Mouse (Mus musculus) kidney, embryonic 14.5 days (tissue): ENCODE measurements at regions not wholly inside any gene's neighbourhood (a gene's known extent, or its start where the extent isn't known, plus 50 kb on each side); places are given as distances from the start of the nearest gene placed in this dataset.

ENCODE experiments used
- ATAC-seq: fragments of 200-750 bp; cut with Nextera tagmentation; 2 replicates; pipeline ENCODE4 v1.8.0; 2017; ENCODE audit warnings: moderate number of reproducible peaks, mild to moderate bottlenecking, moderate TSS enrichment, moderate library complexity; ENCODE audit not compliant: low FRiP score, low TSS enrichment
- H3K27ac ChIP-seq: fragments of 300-500 bp; sonication (generic); 2 replicates; pipeline ENCODE4 v1.5.1; 2014; ENCODE audit warnings: low read depth, mild to moderate bottlenecking, low read length, moderate library complexity, mixed read lengths
- H3K27me3 ChIP-seq: fragments of 300-500 bp; sonication (generic); 2 replicates; pipeline ENCODE4 v1.6.1; 2014; ENCODE audit warnings: mild to moderate bottlenecking, low read length; ENCODE audit not compliant: control insufficient read depth, insufficient read depth
- H3K36me3 ChIP-seq: fragments of 300-500 bp; sonication (generic); 2 replicates; pipeline ENCODE4 v1.6.1; 2014; ENCODE audit warnings: low read length, mixed read lengths; ENCODE audit not compliant: control insufficient read depth, insufficient read depth
- H3K4me1 ChIP-seq: fragments of 300-500 bp; sonication (generic); 2 replicates; pipeline ENCODE4 v1.6.1; 2014; ENCODE audit warnings: low read length, mixed read lengths; ENCODE audit not compliant: control insufficient read depth, insufficient read depth
- H3K4me2 ChIP-seq: fragments of 300-500 bp; sonication (generic); replicated peaks from 2 replicates; pipeline ENCODE4 v1.6.1; 2014; ENCODE audit warnings: low read depth, mild to moderate bottlenecking, low read length
- H3K4me3 ChIP-seq: fragments of 300-500 bp; sonication (generic); 2 replicates; pipeline ENCODE4 v1.5.1; 2014; ENCODE audit warnings: mild to moderate bottlenecking, low read length
- H3K9ac ChIP-seq: fragments of 300-500 bp; sonication (generic); 2 replicates; pipeline ENCODE4 v1.6.1; 2014; ENCODE audit warnings: low read depth, mild to moderate bottlenecking, low read length, moderate library complexity
- H3K9me3 ChIP-seq: fragments of 300-500 bp; sonication (generic); 2 replicates; pipeline ENCODE4 v1.6.1; 2016; ENCODE audit warnings: low read length; ENCODE audit not compliant: control insufficient read depth
- WGBS: fragments of 180-500 bp; shearing (Covaris S2); extraction: QIAGEN DNeasy Blood & Tissue Kit; methylation state at CpG from one replicate; pipeline ENCODE4 v1.1.7; 2014; 5-methylcytosine and 5-hydroxymethylcytosine counted together

DNA sequence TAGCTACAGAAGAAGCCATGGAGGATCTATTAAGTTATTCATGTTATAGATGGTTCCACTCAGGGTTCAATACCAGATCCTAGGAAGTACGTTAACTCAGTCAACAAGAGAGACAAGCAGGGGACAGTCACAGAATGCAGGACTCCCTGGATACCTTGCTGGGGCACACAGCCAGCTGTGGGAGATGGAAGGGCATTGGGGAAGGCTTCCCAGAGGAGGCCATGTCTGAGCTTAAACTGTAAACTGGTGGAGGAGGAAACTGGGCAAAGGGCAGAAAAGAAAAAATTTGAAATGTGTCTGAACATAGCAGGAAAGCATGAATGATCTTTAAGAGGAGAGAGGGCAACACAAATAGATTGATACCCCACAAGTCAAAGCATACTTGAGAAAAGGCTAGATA, 229.5 kb downstream of the Emx2 start:
- WGBS, result 73% methylated on average over 1 of the region's 1 CpGs
- Histone ChIP-seq H3K4me1 (peaks cover 20% of the 10 kb centered on the region), H3K9me3 (no peaks in the 10 kb centered on the region), H3K36me3 (no peaks in the 10 kb centered on the region), H3K4me2 (no peak overlapping the region), H3K27ac (peak overlapping the region; percentile 57; the same call in 1 of the 2 replicates), H3K4me3 (no peak overlapping the region), H3K27me3 (no peaks in the 10 kb centered on the region), H3K9ac (no peak overlapping the region)
- no peak for ATAC-seq

- no peak overlapping the region for H3K9ac ChIP-seq
- H3K4me2 ChIP-seq, result no peak overlapping the region
- WGBS, result 28% methylated on average over 15 of the region's 15 CpGs
- H3K4me3 ChIP-seq, result no peak overlapping the region
- H3K27me3 ChIP-seq, result no peaks in the 10 kb centered on the region
- H3K27ac ChIP-seq, result no peak overlapping the region
- H3K9me3 ChIP-seq, result no peaks in the 10 kb centered on the region
- H3K4me1 ChIP-seq, result peaks cover 16% of the 10 kb centered on the region
- ATAC-seq, result no peak
- H3K36me3 ChIP-seq, result no peaks in the 10 kb centered on the region
Observed at GRCm38 (mm10) chr19:59691541-59692096, 233.4 kb downstream of the Emx2 start.

GRCm38 (mm10) chr19:59697628-59698027, 239.5 kb downstream of the Emx2 start:
- H3K4me2 ChIP-seq, result no peak overlapping the region
- H3K27me3 ChIP-seq, result no peaks in the 10 kb centered on the region
- peak; percentile 80 for ATAC-seq
- no peaks in the 10 kb centered on the region for H3K36me3 ChIP-seq
- 45% methylated on average over 5 of the region's 5 CpGs for WGBS
- no peak overlapping the region for H3K4me3 ChIP-seq
- H3K27ac ChIP-seq, result no peak overlapping the region; the same call in 1 of the 2 replicates
- H3K9me3 ChIP-seq, result no peaks in the 10 kb centered on the region
- H3K9ac ChIP-seq, result no peak overlapping the region
- no peaks in the 10 kb centered on the region; the same call in 1 of the 2 replicates for H3K4me1 ChIP-seq

DNA sequence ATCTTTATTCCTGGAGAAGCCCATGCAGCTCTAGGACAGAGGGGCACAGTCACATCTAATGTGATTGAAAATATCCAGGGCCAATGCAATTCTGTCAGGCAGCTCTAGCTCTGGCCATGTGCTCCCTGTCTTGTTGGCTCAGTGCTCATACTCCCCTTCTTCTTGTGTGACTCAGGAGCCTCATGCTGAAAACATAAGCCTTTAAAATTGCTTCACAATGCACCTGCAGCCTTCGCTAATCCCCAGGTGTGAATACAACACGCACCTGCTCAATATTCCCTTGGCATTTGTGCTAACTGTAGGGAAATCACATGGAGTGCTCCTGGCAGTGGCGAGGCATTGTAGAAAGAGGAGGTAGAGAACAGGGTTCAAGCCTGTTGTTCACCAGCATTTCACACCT, 242.0 kb downstream of the Emx2 start:
- Histone ChIP-seq H3K27me3 (no peaks in the 10 kb centered on the region), H3K4me3 (no peak overlapping the region), H3K4me1 (no peaks in the 10 kb centered on the region), H3K4me2 (no peak overlapping the region), H3K9ac (no peak overlapping the region), H3K36me3 (no peaks in the 10 kb centered on the region), H3K27ac (no peak overlapping the region), H3K9me3 (no peaks in the 10 kb centered on the region)
- ATAC-seq, result no peak
- WGBS, result 72% methylated on average over 3 of the region's 3 CpGs

GRCm38 (mm10) chr19:59707106-59707505, 236.3 kb downstream of the Rab11fip2 start:
- 61% methylated on average over 5 of the region's 5 CpGs for WGBS
- Histone ChIP-seq H3K9ac (no peak overlapping the region), H3K9me3 (no peaks in the 10 kb centered on the region), H3K4me2 (no peak overlapping the region), H3K27ac (no peak overlapping the region), H3K4me1 (no peaks in the 10 kb centered on the region), H3K36me3 (no peaks in the 10 kb centered on the region), H3K27me3 (no peaks in the 10 kb centered on the region), H3K4me3 (no peak overlapping the region)
- ATAC-seq, result no peak

- Histone ChIP-seq H3K27me3 (no peaks in the 10 kb centered on the region), H3K4me3 (no peak overlapping the region), H3K27ac (no peak overlapping the region), H3K4me1 (no peaks in the 10 kb centered on the region), H3K9ac (no peak overlapping the region), H3K4me2 (no peak overlapping the region), H3K9me3 (no peaks in the 10 kb centered on the region), H3K36me3 (no peaks in the 10 kb centered on the region)
- WGBS, result 28% methylated on average over 2 of the region's 2 CpGs
- ATAC-seq, result no peak
Observed at GRCm38 (mm10) chr19:59709180-59709579, 234.3 kb downstream of the Rab11fip2 start.

- Histone ChIP-seq H3K9me3 (no peaks in the 10 kb centered on the region; the same call in 1 of the 2 replicates), H3K4me3 (no peak overlapping the region), H3K36me3 (no peaks in the 10 kb centered on the region), H3K27ac (no peak overlapping the region), H3K4me1 (peaks cover 3% of the 10 kb centered on the region; the same call in 1 of the 2 replicates), H3K4me2 (no peak overlapping the region), H3K27me3 (peaks cover 3% of the 10 kb centered on the region; the same call in 1 of the 2 replicates), H3K9ac (no peak overlapping the region)
- 90% methylated on average over 2 of the region's 2 CpGs for WGBS
- ATAC-seq, result no peak
Observed at GRCm38 (mm10) chr19:59715086-59715485, 228.4 kb downstream of the Rab11fip2 start.

GRCm38 (mm10) chr19:59717813-59718483, 225.5 kb downstream of the Rab11fip2 start:
- no peak overlapping the region for H3K9ac ChIP-seq
- H3K9me3 ChIP-seq, result peaks cover 4% of the 10 kb centered on the region
- WGBS, result 5% methylated on average over 8 of the region's 8 CpGs
- no peak overlapping the region; the same call in 1 of the 2 replicates for H3K27ac ChIP-seq
- peaks cover 3% of the 10 kb centered on the region; the same call in 1 of the 2 replicates for H3K4me1 ChIP-seq
- peaks cover 3% of the 10 kb centered on the region; the same call in 1 of the 2 replicates for H3K27me3 ChIP-seq
- ATAC-seq, result peak; percentile 75
- H3K36me3 ChIP-seq, result no peaks in the 10 kb centered on the region
- no peak overlapping the region for H3K4me2 ChIP-seq
- H3K4me3 ChIP-seq, result no peak overlapping the region

DNA sequence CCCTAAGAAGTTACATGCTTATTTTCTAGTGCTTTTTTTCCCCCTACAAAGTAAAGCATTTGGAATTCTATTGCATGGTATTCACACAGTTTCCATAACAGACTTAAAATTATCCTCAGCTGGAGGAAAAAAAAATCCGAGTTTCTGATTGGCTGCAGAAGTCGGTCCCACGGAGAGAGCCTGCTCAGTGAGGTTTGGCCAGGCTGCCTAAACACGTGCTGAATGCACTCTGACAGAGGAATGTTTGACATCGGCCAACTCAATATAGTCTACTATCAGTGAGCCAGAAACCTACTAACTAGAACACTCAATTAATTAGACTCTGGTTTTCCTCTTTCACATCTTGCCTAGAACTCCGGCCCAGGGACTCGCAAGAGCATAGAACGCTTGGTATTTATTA, 204.9 kb downstream of the Rab11fip2 start:
- no peaks in the 10 kb centered on the region for H3K9me3 ChIP-seq
- H3K4me3 ChIP-seq, result no peak overlapping the region
- ATAC-seq, result no peak
- no peaks in the 10 kb centered on the region for H3K27me3 ChIP-seq
- no peaks in the 10 kb centered on the region for H3K4me1 ChIP-seq
- H3K4me2 ChIP-seq, result no peak overlapping the region
- no peak overlapping the region for H3K27ac ChIP-seq
- 78% methylated on average over 8 of the region's 8 CpGs for WGBS
- H3K36me3 ChIP-seq, result no peaks in the 10 kb centered on the region
- no peak overlapping the region for H3K9ac ChIP-seq
